In genomic region chr11:101447786-101448185, GRCm38 (mm10) we compare ENCODE assay signal across 1 mouse cellular context.
TF ChIP-seq lines count a peak whose summit lies in the region.

No protein-coding gene starts in this region.

TF ChIP-seq in myocyte, 11 proteins besides CTCF, POLR2A, EP300 and RAD21:
- no peak for TF ChIP-seq REST (IDR thresholded peaks at IDR 0.05; ENCODE audit: insufficient read depth, insufficient read length)
- no peak for TF ChIP-seq MAX (IDR thresholded peaks at IDR 0.05; ENCODE audit: low read depth)
- no peak for TF ChIP-seq MYOD1 (IDR thresholded peaks at IDR 0.05; ENCODE audit: control insufficient read depth in 1 of 3, insufficient read length in 2 of 3, low read depth in 2 of 3)
- TF ChIP-seq USF1 (IDR thresholded peaks at IDR 0.05; ENCODE audit: low read depth): no peak
- TF ChIP-seq SRF (IDR thresholded peaks at IDR 0.05; ENCODE audit: control insufficient read depth, insufficient read length, low read depth): no peak
- TF ChIP-seq TCF3 (IDR thresholded peaks at IDR 0.05; ENCODE audit: insufficient read length, low read depth): no peak
- TF ChIP-seq MYOG (IDR thresholded peaks at IDR 0.05; ENCODE audit: control insufficient read depth in 1 of 3, insufficient read depth in 1 of 3, insufficient read length in 2 of 3, low read depth in 2 of 3): no peak
- no peak for TF ChIP-seq TCF12 (IDR thresholded peaks at IDR 0.05; ENCODE audit: insufficient read depth, poor library complexity, severe bottlenecking)
- TF ChIP-seq E2F4 (IDR thresholded peaks at IDR 0.05; ENCODE audit: insufficient read depth): no peak
- TF ChIP-seq CEBPB (IDR thresholded peaks at IDR 0.05; ENCODE audit: insufficient read depth, poor library complexity, severe bottlenecking): no peak
- TF ChIP-seq POLR2AphosphoS2 (IDR thresholded peaks at IDR 0.05; ENCODE audit: insufficient read length, low read depth): no peak
